Mouse (Mus musculus) erythroblast, embryonic 14.5 days (primary cell): ENCODE measurements around the gene Olfr314.

Source experiments
- GATA1 ChIP-seq: IDR thresholded peaks from 2 replicates; pipeline ENCODE4 v1.6.1; 2012; ENCODE audit warnings: low read length, inconsistent platforms, mixed read lengths
- TAL1 ChIP-seq: IDR thresholded peaks from 3 replicates; pipeline ENCODE4 v1.6.1; 2012; ENCODE audit warnings: low read length, inconsistent platforms, mixed read lengths

DNA sequence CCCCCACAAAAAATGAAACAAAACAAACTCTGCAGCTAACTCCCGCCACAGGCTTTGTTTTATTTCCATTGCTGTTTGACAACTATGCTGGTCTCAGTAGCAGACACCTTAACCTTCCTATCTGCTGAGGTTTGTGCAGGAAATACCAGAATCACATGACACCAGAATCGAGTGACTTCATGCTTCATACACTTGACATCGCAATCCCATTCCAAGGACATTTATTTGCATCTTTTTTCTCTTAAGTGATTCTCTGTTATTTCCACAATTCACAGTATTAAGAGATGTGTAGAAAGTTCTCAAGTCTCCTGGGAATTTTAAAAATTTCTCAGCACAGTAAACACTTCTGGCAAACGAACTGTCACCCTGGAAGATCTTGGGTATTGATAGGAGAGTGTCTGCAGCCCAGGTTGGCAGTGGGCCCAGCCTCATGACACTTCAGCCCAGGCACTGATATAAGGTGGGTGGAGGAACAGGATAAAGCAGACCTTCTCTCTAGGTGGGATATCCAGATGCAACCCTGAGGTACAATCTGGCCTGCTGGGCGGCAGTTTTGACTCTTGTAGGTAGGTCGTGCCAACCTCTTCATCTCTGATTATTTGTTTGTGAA, at the start of gene Olfr314:
- TF ChIP-seq GATA1 (no peak), TAL1 (no peak)
